Mouse (Mus musculus) testis, adult 10 weeks (tissue): ENCODE data around the gene Det1. TPM values are rescaled to one million over a fixed set of nuclear protein-coding genes. Genes with fewer than 3 reads are reported as not detected.

Experiments used
- polyA plus RNA-seq: library from polyadenylated mRNA; stranded (reverse); fragments of 350-450 nt; fragmentation: Illumina TruSeq; extraction: RNeasy Lipid Tissue Mini Kit (QIAGEN cat#74804); gene quantifications from one replicate; pipeline ENCODE4 v1.2.3, GENCODE M21; 2014; ENCODE audit warnings: low read depth, low replicate concordance

The Det1 gene
- polyA plus RNA-seq, result 2.8 TPM

DNA sequence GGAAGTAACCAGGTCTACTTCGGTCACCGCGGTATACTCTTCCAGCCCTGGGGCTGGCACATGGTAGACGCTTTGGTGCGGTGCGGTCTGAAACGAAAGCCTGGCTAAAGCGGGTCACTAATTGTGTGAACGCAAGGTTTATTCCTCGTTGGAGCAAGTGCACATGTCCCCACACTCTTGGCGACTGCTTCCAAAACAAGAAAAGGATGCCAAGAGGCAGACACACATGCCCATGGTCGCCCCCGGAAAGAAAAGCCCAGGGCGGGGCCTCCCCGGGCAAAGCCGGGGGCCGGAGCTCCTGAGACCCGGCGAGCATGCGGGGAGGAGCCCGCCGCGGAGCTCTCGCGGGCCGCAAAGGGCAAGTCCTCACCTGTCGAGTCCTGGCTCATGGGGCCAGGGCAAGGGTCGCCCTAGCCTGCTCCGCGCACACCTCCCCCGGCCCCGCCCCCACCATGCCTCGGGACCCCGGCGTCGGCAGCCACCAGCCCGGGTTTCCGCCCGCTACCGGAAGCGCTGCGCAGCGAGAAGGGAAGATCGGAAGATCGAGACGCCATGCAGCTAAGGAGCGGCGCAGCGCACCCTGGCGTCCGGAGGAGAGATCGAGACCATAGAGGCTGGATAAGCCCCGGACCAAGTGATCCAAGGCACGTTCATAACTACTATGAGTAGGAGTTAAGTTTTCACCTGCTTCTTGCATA lies at the start of gene Det1:
TSS of gene Det1 (minus strand) at position 527 of the 698 bp plus-strand sequence.

DNA sequence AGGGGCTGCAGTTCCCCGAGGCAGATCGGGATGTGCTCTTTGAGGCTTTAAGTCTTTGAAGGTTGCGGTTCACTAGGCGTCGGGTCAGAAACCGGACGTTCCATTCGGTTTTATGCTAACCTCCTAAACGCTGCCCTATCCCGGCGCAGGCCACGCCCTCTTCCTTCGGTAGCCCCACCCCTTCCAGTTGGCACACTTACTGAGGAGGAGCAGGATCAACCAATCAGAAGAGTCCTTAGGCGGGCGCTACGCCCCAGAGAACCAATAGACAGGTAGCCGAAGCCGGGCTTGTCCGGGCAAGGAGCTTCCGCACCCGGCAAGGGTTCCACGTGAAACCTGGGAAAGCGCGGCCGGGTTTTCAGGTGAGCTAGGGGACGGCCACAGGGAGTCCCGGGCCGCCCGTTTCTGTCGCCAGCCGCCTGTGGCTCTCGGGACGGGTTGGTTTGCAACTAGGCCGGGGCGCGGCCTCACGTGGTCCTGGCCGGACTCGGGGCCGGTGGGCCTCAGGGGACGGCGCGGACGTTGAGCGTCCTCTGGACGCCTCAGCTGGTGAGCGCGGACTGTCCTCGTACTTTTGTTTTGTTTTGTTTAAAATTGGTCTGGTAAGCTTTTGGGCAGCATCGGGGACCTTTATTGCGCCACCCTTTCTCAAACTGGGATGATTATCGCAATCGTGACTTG lies 48.7 kb upstream of the Det1 start, which contains the start of gene Aen:
TSS of gene Aen (plus strand) at position 202 of the 681 bp plus-strand sequence.

DNA sequence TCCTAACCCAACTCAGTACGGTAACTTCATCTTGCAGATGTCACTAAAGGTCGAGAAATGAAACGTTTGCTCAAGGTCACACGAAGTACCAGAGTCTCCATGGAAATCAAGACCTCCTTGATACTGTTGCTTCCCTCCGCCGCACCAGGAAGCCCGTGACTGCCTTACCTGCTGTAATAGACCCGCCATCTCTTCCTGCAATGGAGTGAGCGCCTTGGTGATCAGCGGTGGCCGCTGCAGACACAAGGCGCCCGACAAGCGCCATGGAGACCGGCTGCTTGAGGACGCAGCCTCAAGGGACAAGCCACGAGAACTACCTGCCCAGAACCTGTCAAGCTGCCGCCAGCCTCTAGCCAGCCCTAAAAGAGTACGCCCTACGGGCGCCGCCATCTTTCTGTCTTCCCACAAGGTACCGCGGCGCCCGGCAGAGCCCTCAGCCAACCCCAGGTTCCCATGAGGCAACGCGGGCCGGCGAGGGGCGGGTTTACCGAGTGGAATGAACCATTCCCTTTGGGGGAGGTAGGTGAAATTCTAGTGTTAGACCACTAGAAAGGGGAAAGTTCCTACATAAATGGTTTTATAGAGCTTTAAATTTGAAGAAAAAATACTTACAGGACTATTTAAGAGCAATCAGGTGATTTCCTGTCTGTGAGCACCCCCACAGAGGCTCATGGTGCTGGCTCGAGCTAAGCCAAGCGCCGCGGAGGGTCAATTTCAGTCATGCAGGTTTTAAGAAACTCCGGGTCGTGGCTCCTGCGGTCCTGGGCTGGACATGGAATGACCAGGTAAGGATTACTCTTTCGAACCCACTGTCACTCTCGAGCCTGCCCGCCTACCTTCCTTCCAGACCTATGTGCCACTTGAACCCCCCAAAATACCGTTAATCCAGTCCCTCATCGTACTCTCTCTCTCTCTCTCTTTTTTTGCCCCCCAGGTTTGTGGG lies 64.2 kb downstream of the Det1 start, which contains the start of the genes Mrps11 and Mrpl46:
TSS of gene Mrps11 (plus strand) at position 481 of the 943 bp plus-strand sequence.
TSS of gene Mrpl46 (minus strand) at position 893 of the 943 bp plus-strand sequence.

Other genes with a start within 250 kb of the Det1 start
- 3.5 TPM for gene Ntrk3, start 109.3 kb downstream of the Det1 start, polyA plus RNA-seq
- gene Mrps11, start 64.1 kb downstream of the Det1 start, polyA plus RNA-seq, result 2.1 TPM
- 4.5 TPM for gene Mrpl46, start 63.7 kb downstream of the Det1 start, polyA plus RNA-seq
- gene Aen, start 48.6 kb upstream of the Det1 start, polyA plus RNA-seq, result 5.1 TPM
- gene Isg20, start 66.2 kb upstream of the Det1 start, polyA plus RNA-seq, result 22.9 TPM
- 0.15 TPM for gene Acan, start 206.2 kb upstream of the Det1 start, polyA plus RNA-seq